Mouse (Mus musculus) T-cell, adult 2 months (primary cell): ENCODE results near the gene Hoxa3.

Experiments used
- DNase-seq: peaks from one replicate; pipeline ENCODE4 v3.0.0; 2022; ENCODE audit warnings: low spot score

Hoxa3 gene

GRCm38 (mm10) chr6:52218643-52219215 lies 5.6 kb upstream of the Hoxa3 start:
- no peak for DNase-seq

DNA sequence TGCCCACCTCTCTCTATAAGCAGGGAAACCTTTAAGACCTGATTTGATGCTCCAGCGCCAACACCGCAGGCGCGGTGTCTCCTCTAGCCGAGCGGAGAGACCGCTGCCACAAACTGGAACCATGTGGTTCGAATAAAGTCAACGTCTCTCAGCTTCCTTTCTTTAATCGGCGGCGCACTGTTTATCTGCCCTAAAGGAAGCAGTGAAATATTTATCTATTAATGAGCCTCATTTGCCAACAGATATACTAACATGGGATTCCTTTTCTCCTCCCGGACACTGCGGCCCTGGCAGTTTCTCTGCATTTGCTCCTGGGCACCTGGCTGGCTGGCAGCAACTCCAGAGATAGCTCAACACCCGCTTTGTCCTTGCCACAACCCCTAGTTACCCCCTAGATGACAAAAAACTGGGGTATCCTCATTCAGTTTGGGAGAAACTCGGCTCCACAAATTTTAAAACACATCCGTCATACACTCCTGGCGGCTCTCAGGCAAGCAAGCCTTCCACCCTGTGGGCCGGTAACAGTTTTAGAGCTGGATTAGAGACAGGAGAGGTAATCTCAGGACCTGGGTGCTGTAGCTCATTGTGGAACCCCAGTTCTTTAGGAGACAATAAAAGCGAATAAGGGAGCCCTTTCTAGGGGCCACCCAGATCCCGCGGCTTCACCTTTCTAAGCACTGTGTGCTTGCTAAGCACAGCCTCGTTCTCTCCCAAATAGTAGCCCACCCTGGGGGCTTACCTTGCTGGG lies 4.9 kb upstream of the Hoxa3 start:
- DNase-seq: no peak

DNA sequence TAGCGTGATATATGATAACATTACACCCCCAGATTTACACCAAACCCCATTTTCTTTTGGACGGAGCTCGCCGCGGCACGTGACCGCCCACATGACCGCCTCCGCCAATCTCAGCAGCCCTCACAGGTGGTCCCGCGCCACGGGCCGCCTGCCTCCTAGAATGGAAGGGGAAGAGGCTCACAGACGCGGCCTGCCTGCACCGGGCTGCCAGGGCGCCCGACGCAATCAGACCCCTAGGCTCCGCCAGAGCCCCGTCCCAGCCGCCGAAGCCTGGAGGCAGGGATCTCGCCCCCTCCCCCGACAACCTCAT lies 4.3 kb upstream of the Hoxa3 start:
- peak; percentile 55 for DNase-seq

DNA sequence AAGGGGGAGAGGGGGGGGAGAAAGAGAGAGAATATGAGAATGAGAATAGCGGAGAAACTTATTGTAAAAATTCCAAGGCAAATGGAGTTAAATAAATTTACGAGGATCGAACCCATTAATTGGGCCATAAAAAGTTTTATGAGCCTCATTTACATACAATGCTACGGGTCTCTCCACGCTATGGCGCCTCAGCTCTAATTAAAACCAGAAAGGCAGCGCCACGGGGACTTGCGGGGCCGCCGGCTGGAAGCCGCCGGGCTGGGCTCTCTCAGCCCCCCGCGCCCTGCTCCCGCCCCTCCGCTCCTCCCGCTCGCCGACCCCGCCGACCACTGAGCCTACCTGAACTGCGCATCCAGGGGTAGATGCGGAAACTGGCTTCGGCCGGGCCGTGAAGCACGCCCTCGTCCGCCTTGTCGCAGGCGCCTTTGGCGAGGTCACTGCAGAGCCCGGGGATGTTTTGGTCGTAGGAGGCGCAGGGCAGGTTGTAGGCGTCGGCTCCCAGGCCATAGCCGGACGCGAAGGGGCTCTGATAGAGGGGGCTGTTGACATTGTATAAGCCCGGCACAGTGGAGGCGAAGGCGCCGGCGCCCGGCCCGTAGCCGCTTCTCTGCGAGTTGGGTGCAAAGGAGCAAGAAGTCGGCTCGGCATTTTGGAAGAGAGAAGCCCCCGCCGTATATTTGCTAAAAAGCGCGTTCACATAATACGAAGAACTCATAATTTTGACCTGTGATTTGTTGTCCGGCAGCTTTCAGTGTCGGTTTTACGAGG lies 3.7 kb upstream of the Hoxa3 start:
- DNase-seq: no peak

DNA sequence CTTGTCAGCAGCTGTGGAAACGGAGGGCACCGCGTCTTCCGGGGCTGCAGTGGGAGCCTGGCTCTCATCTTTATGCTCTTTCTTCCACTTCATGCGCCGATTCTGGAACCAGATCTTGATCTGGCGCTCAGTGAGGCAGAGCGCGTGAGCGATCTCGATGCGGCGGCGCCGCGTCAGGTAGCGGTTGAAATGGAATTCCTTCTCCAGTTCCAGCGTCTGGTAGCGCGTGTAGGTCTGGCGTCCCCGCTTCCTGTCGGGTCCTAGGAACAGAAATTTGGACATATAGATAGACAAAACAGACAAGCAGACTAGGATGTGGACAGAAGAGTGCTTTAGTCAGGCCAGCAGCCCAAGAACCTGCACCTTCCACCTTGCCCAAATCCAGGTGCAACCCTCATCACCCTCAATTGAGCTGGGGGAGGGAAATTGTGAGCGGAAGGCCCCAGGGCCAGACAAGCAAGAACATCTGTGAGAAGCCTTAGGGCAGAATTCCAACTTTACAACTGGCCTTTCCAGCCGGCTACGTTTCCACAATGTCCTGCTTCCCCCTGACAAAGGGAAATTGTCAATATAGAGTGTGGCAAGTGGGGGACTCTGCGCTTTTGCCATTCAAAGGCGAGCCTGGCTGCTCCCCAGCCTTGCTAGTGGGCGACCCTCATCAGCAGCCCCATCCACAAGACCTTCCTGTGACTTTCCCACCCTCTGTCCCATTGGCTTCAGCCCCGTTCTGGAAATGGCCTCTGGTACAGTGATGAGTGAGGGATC lies 2.8 kb upstream of the Hoxa3 start:
- no peak for DNase-seq

DNA sequence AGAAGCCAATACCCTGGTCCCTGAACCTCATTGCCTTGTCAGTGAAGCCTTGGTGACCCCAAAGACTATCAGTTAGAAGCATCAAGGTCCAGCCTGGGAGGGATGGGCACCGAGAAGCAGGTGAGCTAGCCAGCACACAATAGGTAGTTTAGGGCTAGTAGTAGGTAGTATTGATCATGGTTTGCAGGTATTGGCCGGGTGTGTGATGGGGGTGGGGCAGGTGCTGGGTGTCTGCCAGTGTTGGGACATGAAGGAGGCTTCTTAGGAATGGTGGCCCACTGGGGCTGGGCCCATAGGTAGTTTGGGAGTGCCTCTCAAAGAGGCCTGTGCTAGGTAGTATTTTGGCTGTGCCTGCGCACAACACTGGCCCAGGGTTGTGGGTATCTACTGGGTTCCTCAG lies 1.9 kb upstream of the Hoxa3 start:
- no peak for DNase-seq

- no peak for DNase-seq
These were observed 1.1 kb upstream of the Hoxa3 start for GRCm38 (mm10) chr6:52214271-52214670.

DNA sequence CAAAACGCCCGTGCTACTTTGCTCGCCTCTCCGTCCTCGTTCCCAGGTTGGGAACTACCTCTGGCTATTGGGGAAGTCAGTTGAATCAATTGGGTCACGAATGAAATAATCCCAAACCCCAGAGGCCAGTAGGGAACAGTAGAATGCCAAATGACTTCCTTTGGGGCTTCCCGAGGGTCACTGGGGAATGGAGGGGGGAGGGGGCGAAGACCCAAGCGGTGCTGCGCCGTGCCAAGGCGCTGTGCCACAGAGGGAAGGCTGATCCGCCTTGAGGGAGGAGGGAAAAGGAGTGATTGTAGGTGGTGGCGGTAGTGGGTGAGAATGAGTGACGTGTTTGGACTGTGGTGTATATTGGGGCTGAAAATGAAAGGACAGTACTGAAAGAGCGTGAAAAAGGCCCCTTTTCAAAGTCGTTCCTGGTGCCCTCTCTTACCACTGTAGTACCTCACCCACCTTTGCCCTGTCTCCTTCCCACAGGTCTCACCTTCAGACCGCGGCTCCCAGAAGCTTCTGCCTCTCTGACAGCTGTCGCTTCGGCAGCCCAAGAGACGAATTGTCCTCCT lies 499 bp downstream of the Hoxa3 start:
- no peak for DNase-seq

DNA sequence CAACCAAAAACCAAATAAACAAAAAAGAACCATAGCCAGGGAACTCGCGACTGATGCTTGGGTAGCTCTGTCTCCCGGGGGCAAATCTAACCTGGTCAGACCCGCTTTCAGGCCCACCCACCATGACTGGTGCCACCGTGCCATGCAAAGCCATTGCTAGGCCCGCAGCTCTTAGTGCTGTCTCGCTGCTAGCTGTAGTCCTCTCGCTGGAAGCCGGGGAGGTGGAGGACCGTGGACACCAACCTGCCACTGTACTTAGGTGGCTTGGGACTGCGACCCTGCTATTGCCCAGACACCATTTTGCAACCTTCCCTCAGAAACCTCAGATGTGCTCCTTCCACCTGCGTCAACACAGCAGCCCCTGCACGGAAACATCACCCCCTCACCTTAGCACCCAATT lies 1.2 kb downstream of the Hoxa3 start:
- DNase-seq: no peak

DNA sequence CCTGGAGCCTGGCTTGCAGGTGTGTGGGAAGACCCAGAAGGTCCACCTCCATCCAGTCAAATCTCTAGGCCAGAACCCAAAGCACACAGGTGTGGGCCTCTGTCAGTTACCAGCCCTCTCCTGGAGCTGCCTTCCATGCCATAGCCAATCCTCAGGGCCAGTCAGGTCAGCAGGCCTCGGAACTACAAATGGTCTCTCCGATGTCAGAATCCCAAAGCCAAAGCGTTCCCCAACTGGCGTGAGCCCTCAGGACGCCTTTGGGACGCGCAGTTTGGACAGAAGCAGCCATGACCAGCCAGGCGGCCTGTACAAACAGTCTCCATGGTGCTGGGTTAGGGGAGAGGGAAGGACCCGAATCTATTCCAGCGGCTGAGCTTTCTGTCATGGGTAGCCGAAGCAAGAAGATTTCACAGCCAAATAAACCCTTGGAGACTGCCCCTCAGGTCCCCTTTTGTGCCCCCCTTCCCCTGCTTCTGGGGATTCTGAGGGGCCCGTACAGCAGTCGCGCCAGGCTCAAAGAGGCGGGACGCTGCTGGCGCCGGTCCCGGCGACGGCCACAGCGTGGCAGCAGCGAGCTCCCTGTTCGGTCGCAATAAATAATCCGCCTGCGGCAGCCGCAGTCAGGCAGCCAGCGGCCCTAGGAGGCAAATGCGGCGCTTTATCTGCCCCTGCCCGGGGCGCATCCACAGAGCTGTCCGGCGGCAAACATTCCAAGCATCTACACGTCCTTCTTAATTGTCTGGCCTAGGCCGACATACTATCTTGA lies 1.8 kb downstream of the Hoxa3 start:
- DNase-seq: peak; percentile 69

GRCm38 (mm10) chr6:52209685-52210046 lies 3.5 kb downstream of the Hoxa3 start:
- no peak for DNase-seq

- no peak for DNase-seq
These were observed 4.1 kb downstream of the Hoxa3 start for GRCm38 (mm10) chr6:52208868-52209684.

- no peak for DNase-seq
These were observed 4.9 kb downstream of the Hoxa3 start, which contains the start of gene Hoxa6 for GRCm38 (mm10) chr6:52208072-52208867. TSS of gene Hoxa6 (minus strand) at chr6:52208722.

DNA sequence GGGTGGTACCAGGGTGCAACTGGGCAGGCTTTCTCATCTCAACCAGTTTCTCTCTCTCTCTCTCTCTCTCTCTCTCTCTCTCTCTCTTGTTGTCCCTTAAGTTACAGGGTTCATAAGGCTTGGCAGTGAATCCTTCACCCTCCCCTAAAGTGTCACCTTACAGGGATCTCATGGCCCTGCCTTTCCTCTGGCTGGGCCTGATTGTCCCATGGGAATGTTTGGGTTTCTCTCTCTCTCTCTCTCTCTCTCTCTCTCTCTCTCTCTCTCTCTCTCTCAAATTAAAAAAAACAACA lies 5.5 kb downstream of the Hoxa3 start:
- no peak for DNase-seq

- DNase-seq: no peak
These were observed 6.1 kb downstream of the Hoxa3 start for GRCm38 (mm10) chr6:52206882-52207683.

DNA sequence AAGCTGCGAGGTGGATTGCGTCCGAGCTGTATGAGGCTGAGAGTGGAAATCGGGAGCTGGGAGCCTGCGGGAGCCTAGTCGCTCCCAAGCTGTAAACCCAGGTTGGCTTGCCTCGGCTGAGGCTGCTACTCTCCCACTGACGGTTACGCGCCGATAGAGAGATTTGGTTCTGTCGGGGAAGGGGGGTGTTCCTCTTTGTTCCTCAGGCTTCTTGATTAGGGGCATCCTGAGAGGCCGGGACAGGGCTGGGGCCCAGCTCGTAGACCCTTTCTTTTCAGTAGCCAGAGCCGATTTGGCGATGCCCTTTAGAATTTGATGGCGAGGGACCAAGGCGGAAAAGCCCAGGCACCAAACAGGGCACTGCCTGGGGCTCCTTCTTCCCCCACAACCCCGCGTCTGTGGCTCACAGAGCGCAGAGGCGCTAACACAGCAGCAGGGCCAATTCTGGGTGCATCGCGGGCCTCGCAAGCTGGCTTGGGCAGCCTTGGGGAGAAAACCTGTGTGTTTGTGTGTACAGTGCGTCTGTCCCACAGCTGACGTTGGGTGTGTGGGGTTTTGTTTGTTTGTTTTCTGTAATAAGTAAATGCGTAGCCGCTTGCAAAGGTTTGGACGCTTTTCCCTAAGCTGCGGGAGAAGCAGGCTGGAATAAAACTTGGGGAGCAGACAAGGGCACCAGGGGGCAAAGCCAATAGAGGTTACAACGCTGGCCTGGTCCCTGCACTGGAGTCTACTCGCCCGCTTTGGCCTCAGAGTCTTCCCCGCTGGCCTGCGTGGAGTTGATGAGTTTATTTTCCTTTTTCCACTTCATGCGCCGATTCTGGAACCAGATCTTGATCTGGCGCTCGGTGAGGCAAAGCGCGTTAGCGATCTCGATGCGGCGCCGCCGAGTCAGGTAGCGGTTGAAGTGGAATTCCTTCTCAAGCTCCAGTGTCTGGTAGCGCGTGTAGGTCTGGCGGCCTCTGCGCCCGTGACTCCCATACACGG lies 7.2 kb downstream of the Hoxa3 start:
- no peak for DNase-seq

DNA sequence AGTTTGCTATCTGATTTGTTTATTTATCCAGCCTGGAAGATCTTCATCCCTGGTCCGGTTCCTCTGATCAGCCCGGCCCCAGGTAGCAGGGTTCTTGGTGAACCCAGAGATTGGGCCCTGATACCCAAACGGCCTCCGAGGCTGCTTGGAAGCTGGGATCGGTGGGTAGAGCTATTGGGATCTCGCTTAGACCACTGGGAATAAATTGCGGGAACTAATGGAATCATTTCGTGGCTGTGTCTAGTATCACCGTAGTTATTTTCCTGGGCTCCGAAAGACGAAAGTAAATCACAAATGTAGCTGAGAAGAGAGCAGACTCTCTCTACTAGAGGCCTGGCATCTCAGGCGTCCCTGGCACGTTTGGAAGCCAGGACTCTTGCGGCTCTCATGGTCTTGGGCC lies 7.9 kb downstream of the Hoxa3 start:
- no peak for DNase-seq
